Mouse (Mus musculus): ENCODE results near the gene Aspg.
A peak's percentile ranks its signal among the peaks of the same experiment; 100 is the strongest.

The Aspg gene

DNA sequence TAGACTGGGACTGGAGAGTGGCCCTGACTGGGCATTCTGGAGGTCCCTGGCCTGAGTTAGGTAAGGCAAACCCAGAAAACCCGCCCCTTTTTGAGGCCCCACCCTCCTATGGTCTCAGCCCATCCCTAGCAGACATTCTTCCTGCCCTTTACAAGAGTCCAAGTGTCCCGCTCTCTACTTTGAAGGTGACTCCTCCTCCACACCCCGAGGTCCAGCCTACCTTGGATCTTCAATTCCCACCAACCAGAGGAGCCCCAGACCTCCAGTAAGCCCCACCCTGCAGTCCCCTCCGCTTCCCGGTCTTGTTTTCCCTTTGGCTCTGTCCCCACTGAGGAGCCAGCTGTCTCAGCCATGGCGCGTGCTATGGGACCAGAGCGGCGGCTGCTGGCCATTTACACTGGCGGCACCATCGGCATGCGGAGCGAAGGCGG is at the start of gene Aspg:
TSS of gene Aspg (plus strand) at position 139 of the 431 bp plus-strand sequence.
- DNase-seq: no peak

DNA sequence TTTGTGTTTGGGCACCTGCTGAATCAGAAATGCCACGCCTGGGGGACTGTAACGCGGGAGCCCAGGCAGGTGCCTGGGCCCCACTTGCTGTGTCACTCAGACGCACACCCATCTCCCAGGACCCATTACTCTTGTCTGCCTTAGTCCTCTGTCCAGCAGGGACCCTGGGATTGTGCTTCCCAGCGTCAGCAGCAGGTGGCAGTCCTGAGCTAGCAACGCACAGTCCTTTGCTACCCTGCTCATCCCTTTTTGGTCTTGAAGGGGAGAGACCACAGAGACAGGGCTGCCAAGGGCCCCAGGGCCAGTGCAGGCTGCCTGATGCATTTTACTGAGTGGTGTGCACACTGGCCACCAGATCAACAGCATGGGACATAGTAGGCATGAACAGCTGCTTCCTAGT is 28.8 kb upstream of the Aspg start:
- DNase-seq: peak; percentile 73 to 77

DNA sequence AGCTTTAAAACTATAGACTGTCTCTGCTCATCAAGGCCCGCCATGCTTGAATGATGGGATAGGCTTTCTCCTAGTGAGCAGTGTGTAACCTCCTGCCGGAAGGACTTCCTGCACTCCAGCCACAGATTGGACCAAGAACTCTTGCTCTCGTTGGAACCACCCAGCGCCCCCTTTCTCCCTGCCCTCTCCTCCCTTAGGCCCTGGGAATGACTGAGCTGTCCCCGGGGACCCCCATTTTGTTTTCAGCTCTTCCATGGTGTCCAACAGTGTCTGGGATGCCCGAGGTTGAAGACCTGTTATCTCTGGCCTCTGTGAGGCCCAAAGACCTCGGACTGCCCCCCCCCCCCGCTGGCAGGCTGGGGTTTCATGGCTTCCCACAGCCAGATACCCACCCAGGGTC is 26.6 kb upstream of the Aspg start:
- DNase-seq: no peak

DNA sequence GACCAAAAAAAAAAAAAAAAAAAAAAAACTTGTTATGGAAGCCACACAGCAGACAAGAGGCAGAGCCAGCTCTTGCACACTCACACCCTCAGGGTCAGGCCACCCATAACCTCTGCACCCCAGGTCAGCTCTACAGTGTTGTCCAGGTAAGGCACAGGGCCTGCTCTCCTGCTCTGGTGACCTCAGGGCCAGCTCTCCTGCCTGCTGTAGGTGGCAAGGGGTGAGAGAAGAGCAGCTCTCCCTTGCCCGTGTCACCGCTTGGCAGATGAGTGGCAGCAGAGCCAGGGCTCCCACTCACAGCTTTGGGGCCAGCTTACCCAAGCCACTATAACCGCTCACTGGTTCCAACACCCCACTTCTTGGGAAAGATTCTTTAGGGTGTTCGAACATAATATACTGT is 25.6 kb upstream of the Aspg start:
- no peak for DNase-seq

DNA sequence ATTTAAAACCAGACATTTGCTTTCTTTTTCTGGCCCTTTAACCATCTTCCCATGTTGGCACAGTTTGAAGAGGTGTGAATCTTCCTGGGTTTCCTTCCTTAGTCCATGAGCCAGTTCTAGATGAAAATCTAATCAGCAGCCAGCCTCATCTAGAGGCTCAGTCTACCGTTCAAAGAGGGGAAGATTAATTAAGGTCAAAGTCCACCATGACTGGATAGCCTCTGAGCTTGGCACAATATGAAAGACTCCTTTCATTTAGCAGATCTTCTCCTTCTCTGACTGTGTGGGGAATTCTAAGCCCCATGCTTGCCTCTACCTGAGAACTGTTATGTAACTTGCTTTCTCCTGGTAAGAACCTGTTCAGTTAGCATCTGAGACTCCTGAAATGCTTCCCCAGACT is 24.2 kb upstream of the Aspg start:
- no peak for DNase-seq

DNA sequence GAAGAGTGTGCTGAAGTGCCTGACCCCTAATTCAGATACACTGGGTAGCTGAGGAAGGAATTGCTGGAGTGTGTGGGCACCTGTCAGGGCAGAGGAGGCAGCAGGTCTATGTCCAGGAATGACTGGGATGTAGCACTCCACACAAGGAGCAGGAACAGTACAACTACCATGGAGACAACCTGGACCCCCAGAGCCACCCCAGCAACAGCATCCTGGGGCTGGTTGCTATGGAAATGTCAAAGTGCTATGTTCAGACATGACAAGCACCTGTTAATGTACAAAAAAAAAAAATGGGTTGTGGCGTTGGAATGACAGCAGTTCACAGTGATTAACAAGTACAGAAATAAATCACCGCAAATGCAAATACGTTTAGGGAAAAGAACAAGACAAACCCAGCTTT is 20.2 kb upstream of the Aspg start:
- DNase-seq: no peak

DNA sequence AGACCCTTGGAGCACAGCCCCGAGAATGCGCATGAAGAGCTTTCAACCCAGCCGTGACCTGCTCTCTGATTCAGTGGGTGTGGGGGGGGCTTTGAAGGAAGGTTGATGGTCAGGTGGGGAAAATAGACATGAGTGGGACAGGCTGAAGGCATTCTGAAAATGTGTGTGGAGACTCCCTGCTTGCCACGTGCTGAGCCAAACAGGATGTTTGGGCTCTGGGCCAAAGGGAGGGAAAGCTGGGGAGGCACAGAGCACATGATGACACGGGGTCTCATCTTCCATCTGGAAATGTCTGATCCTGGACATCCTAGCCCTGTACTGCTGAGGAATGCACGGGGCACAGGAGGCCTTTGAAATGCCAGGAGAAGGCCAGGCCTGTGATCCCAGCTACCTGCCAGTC is 19.8 kb upstream of the Aspg start:
- no peak for DNase-seq

DNA sequence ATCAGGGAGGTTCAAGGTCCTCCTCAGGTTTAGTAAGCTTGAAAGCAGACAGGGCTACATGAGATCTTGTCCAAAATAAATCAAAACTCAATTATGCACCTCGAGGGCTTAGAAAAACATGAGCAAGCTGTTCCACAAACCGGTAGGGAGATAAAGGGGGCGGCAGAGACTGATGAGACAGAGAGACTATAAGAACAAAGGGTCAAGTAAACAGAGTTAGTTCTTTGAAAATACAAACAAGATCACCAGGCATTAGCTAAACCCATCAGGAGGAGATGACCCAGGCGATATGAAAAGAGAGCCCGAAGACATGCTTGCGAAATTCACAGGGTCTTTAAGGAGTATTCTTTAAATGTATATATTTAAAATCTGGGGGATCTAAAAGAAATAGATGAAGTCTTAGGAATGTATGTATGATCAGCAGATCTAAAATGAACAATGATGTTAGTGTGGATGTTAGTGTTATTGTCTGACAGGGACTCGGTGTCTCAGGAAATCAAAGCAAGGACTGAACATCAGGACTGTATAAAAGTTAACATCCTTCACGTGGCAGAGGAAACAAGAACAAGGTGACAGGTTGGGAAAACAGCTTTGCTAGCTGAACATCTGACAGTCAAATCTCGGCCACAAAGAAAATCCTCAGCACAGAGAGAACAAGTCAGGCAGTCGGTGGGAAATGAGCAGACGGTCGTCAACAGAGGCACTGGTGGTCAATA is 17.7 kb upstream of the Aspg start:
- DNase-seq: no peak

DNA sequence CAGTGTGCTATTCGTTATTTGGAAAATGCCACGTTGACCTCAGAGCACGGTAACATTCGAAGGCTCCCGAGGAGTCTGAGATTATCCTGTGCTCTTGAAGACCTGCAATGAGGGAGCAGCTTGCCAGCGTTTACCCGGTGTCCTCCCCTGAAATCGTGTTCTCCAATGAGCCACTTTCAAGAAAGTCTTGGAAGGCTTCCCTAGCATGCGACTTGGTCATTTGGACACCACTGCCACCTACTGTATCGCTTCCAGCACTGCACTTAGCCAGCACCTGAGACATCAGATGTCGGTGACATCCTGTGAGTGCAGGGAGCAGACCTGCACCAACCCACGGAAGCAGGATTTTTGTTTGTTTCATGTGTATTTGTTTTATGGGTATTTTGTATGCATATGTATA is 15.4 kb upstream of the Aspg start:
- DNase-seq: peak; percentile 75 to 82

DNA sequence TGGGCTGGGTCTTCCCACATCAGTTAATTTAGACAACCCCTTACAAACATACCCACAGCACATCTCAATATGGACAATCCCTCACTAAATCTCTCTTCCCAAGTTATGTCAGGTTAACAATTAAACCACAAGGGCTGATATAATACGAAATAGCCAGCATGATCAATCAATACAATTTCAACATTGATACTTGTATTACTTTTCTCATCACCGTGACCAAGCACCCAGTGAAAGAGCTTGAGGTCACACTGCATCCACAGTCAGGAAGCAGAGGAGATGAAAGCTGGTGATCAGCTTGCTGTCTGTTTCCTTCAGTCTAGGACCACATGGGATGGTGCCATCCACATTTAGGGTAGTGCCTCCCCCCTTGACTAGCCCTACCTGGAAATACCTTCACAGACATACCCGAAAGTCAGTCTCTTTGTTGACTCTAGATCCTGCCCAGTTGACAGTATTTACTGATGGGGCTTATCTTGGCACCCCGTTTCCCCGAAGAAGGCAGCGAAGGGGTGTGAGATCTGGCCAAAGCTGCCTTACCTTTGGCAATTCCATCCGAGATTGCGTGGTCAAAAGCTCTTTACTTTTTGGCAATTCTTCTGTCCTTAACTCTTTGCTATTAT is 12.1 kb upstream of the Aspg start:
- no peak for DNase-seq

DNA sequence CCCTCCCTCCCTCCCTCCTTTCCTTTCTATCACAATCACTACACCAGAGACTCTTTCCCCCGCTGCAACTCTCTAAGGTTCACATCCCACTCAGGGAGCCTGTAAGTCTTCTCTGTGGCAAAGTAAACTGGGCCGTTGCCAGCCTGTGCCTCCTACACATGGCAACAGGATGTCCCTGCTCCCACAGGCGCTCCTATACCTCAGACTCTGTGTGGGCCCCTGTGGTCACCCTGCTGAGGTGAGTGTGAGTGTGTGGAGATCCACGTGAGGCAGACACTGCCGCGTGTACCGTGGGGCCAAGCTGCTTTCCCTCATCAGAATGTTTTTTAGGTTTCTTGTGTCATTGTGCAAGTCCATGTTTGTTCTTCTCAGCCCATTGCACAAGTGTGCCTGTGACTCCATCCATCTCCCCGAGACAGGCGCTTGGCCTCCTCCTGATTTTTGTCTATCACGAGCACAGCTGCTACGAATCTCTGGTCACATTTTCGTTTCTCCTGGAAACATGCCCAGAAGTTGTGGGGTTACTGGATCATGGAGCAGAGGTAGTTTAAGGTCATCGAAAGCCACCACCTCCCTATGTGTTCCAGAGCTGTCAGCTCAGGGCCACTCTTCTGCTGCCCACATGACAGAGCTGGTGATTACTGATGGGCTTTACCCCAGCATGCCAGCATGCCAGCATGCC is 10.3 kb upstream of the Aspg start:
- DNase-seq: no peak

DNA sequence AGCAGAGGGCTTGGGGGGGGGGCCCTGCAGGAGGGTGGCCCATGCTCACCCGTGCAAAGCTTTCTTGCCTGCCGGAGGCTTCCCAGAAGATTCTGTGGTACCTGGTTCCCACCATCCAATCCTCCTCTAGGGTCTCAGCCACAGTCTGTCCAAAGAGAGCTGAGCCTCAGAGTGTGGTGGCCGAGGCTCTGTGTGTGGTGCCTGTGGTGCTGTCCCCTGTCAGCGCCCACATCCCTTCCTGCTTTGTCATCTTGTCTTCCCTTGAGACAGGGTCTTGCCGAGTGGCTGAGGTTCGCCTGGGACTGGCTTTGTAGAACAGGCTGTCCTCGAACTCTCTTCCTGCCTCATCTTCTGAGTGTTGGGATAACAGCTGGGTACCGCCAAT is 9.8 kb upstream of the Aspg start:
- no peak for DNase-seq

DNA sequence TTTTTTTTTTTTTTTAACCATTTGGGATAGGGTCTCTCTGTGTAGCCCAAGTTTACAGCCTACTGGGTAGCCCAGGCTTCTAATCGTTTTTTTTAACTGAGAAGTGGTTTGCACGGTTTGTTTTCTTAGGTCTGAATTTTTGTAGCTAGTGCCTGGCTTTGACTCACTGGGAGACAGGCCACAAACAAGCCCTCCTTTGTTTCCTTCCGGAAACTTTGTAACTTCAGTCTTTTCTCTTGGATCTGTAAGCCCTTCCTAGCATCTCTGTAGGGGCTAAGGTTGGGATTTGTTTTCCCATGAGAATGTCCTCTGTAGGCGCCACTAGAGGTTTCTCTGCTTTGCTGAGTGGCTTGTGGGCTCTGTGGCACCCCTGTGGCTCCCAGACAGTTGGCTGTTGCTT is 6.4 kb upstream of the Aspg start:
- DNase-seq: no peak

DNA sequence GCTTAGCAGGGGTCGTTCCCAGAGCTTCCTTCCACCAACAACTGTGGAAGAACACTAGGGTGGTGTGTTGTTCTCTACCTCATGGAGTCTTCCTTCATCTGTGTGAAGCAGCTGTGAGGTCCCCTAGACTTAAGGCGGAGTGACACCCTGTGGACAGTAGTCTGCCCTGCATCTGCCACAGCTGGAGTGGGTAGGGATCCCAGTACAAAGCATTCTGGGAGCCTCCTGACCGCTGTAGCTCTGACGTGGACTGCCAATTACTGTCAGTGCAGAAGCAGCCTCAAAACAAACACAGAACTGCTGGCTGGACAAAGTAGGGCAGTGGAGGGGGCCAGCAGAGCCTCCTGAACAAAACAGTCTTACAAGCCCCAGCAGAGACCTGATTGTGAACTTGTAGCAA is 5.4 kb upstream of the Aspg start:
- no peak for DNase-seq

DNA sequence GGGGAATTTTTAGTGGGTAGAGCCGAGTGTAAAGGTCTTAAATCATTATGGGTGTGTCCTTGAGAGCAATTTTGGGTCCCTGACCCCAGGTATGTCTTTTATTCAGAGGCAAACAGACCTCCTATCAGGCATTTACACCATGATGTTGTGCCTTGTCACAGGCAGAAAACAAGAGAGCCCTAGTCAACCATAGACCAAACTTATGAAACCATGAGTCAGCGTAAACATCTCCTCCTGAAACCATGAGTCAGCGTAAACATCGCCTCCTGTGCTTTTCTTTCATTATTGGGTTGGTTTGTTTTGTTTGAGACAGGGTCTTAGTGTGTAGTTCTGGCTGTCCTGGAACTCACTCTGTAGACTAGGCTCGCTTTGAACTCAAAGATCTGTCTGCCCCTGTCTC is 3.3 kb upstream of the Aspg start:
- no peak for DNase-seq

DNA sequence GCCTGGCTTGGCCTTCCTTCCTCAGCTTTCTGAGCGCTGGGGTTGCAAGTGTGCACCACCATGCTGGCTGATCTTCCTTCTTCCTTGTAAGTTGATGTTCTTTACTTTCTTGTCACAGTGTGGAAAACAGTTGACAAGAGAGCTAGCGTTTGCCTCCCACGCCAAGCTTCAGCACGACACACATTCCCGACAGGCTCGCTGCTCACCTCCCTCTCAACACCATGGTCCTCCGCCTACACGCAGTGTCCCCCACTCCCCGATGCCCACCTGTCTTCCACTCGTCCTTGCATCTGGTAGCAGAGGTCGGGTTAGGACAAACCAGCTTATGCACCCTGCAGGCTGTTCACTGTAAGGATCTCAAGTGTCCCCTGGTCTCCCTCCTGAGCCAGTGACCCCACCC is 1.6 kb upstream of the Aspg start:
- DNase-seq: no peak

DNA sequence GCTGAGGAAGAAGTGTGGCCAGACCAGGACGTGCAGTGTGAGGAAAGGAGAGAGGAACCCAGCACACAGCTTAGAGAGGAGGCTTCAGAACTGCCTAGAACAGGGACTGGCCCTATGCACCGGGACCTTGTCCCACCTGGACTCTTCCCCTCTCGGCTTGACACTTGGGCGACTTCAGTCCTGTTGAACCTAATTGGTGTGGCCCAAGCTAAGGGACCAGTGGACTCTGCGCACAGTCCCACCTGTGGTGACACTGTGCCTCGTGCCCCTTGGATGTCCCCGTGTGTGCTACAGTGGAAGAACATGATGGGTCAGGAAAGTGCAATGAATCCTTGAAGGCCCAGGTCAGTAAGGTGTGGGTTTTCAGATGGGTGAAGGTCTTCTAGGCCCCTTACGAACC is 1.2 kb downstream of the Aspg start:
- DNase-seq: no peak

DNA sequence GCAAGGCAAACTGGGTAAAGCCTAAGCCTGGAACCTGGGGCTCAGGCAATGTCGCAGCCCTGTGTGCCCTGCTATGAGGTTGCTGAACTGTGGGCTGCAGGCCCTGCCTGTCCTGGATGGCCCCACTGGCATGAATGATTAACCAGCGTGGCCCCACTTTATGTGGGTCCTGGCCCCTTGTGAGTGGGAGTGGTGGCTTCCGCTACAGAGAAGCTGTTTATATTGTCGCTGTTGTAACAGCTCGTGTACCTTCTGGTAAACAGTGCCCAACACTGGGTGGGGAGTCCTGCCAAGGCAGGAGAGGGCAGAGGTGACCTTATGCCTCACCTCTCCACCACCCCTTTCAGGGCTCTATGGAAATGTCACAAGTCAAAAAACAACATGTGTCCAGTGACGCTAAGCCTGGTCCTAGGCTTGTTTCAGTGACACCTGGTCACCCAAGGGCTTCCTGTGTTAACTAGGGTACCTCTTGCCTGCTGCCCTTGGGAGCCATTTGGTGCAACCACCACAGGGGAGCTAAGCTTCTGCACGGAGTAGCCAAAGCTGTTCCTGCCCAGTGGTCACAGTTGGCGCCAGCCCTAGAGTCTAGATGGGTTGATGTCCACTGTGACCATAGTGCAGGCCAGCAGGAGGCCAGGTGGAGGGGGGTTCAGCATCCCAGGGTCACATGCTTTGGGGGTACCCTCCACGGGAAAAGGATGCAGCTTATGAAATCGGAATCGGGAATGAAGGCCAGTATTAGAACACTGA is 2.4 kb downstream of the Aspg start:
- no peak for DNase-seq

DNA sequence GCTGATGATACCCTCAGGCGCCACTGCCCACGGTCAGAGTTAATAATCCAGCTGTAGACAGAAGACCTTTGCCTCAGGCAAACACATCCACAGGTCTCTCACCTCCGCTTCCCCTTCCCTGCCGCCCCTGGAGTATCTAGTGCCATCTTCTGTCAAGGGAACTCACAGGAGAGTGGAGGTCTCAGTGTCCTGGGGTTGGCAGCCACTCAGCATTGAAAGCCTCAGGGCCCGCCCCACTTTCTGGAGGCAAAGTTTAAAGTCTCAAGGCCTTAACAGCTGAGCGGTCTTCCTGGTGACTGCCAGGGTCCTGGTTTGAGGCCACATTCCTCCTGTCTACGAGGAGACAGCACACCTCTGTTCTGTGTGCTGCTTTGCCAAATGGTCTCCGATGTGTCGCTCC is 3.2 kb downstream of the Aspg start:
- DNase-seq: no peak

DNA sequence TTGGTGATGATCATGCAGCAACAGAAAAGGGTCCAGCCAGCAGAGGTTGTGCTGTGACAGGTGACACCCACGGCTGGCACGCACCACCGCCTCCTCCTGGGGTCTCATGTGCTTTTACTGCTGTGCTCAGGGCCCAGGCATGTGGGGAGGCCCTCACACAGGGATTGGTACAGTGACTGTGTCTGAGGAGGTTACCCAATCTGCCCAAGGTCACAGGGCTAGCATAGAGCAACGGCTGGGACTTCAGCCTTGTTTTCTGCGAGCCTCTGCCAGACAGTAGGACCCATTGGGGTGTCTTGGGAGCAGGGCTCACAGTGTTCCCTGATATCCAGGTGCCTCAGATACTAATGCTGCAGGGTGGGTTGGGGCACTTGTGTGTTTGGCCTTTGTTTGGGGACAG is 4.8 kb downstream of the Aspg start:
- DNase-seq: no peak

DNA sequence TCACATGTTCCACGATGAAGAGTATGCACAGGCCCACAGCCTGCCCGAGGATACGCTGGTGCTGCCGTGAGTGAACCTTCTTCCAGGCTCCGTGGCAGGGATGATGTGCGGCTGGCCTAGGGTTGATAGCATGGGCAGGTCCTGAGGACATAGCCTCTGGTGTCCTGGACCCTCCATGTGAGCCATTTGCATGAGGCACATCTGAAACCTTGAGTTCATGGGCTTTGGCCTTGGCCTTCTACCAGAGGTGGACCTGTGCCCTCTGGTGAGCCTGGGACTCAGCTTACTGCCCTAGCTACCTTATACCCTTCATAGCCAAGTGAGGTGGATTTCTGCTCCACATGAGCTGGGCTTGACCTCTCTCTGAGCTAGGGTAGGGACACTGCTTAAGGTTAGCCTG is 5.8 kb downstream of the Aspg start:
- no peak for DNase-seq

DNA sequence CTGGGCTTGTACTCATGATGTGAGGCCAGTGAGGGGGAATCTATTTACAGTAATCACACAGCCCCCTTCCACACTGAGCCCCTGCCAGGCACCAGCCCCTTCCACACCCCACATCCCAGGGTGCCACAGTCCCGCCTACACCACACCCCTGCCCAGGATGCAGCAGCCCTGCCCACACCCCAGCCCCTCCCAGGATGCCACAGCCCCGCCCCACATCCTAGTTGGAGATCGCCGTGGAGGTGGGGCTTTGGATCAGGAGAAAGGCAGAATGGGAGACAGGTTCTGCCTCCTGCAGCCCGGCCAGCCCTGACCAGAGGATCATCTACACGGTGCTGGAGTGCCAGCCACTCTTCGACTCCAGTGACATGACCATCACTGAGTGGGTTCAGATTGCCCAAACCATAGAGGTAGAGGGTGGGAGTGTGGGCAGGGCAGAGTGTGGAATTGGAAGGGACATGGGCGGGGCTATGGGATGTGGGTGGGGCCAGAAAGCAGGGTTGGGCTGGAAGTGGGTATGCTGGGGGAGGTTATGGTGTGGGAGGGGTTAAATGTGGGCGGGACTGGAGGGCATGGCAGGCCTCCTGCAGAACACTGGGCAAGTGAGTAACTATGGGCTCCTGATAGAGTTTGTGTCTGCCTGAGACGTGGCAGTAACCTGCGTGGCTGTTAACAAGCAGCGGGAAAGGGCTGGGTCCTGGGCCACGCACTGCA is 6.4 kb downstream of the Aspg start:
- DNase-seq: no peak

DNA sequence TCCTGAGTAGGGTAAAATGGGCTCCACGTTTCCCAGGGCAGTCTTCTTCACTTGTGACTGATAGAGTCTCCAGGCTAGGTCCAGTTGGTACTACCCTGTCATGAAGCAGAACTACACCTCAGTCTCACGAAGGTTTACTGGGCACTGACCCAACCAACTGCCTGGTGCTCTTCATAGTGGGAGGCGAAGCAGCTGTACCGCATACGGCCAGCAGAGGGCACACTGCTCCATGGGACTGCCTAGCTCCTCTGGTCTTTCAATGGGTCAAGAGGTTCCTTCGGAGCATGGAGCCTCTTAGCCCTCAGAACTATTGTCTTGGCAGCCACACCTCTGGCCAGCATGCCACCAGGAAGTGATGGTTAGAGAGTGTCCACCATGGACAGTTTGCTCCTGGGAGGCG is 7.2 kb downstream of the Aspg start:
- peak; percentile 81 to 86 for DNase-seq
